Mouse (Mus musculus) embryonic stem cell, embryonic (primary cell): ENCODE results near the gene Plk5.

Source experiments
- CTCF ChIA-PET, 4 experiments: fragments of 300-600 bp in 2 of 4; fragments of 350-600 bp in 2 of 4; sonication (Branson Sonifier 250); formaldehyde crosslinking; loops; one replicate each; lab custom pipeline; 2022; ENCODE audit warnings: inconsistent platforms in 2 of 4; lab: Charles Lee
- POLR2A ChIA-PET, 4 experiments: fragments of 300-600 bp in 2 of 4; fragments of 350-600 bp in 2 of 4; sonication (Branson Sonifier 250); formaldehyde crosslinking; loops; one replicate each; lab custom pipeline; 2022; ENCODE audit warnings: antibody characterized with exemption in 4 of 4, inconsistent platforms in 1 of 4; lab: Charles Lee

Plk5 gene

DNA sequence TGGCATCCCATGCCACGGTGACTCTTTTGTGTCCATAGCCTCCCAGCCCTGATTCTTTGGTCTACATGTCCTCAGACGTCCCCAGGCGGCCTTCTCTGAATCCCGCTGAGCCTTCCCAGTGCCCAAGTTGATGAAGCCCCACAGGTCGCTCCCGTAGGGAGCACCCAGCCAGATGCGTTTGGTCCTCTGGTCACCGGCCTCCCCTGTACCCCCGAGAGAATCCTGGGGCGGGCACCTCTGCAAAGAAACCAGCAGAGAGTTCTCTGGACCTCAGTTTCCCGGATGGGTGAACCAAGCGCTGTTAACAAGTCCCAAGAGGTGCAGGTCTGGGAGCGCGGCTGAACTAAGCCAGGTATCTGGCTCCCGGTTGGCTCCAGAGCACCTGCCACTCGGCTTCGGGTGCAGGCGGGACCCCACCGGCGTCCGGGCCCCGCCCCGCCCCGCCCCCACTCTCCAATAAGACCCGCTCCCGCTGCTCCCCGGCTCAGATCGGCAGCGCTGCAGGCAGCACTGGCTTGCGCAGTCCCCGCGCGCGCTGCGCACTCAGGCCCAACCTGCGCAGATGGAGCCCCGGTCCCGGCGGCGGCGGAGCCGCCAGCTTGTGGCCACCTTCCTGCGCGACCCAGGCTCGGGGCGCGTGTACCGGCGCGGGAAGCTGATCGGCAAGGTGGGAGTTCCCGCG, at the start of gene Plk5:
Plk5 (plus strand) TSS at position 459 of the 682 bp plus-strand sequence.
- CTCF ChIA-PET: interaction anchor here in 3 of 4 experiments (0.6 to 2.0 kb wide), 6 partner anchors 7 to 343 kb away, joined by 5 to 6 read pairs (median 6); no protein-coding TSS in a partner anchor
- POLR2A ChIA-PET: interaction anchor here (0.6 to 3.1 kb wide), 23 partner anchors 12 to 372 kb away, joined by 3 to 13 read pairs (median 4); partner anchors contain the start of genes Rps15 (in 2 of the 4), Mum1 (in 1 of the 4), Pcsk4 (in 1 of the 4) and Reep6 (in 1 of the 4)

- CTCF ChIA-PET: interaction anchor here in 3 of 4 experiments (0.5 to 2.9 kb wide), 9 partner anchors 15 to 570 kb away, joined by 3 to 10 read pairs (median 4); partner anchors contain the start of gene Apc2 (in 1 of the 3)
- POLR2A ChIA-PET: interaction anchor here in 3 of 4 experiments (0.6 to 10.1 kb wide), 16 partner anchors 12 to 324 kb away, joined by 3 to 143 read pairs (median 4); partner anchors contain the start of genes Apc2 (in 2 of the 3), Pcsk4 (in 2 of the 3), Reep6 (in 2 of the 3) and Rps15 (in 2 of the 3)
These were observed 44.7 kb upstream of the Plk5 start for GRCm38 (mm10) chr10:80311560-80311959.

- CTCF ChIA-PET: interaction anchor here in 3 of 4 experiments (0.6 to 2.9 kb wide), 15 partner anchors 16 to 193 kb away, joined by 3 to 10 read pairs (median 3); partner anchors contain the start of genes Apc2 (in 2 of the 3), Pcsk4 (in 1 of the 3) and Reep6 (in 1 of the 3)
- POLR2A ChIA-PET: interaction anchor here in 3 of 4 experiments (0.5 to 10.1 kb wide), 36 partner anchors 8 to 605 kb away, joined by 3 to 143 read pairs (median 4); partner anchors contain the start of genes Rps15 (in 3 of the 3), Apc2 (in 2 of the 3), Dazap1 (in 2 of the 3) and Pcsk4 (in 2 of the 3)
These were observed 43.4 kb upstream of the Plk5 start for GRCm38 (mm10) chr10:80312586-80313504.

DNA sequence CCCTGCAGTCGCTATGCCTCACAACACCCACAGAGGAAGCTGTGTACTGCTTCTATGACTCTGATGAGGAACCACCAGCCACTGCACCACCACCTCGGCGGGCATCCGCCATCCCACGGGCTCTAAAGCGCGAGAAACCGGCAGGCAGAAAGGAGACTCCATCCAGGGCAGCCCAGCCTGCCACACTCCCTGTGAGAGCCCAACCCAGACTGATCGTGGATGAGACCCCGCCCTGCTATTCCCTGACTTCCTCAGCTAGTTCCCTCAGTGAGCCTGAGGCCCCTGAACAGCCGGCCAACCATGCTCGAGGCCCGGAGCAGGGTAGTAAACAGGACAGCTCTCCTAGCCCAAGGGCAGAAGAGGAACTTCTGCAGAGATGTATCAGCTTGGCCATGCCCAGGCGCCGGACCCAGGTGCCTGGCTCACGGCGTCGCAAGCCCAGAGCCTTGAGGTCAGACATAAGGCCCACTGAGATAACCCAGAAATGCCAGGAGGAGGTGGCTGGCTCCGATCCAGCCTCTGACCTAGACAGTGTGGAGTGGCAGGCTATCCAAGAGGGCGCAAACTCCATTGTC, 42.5 kb upstream of the Plk5 start:
- ChIA-PET POLR2A (interaction anchor here (0.6 to 10.1 kb wide), 22 partner anchors 9 to 146 kb away, joined by 3 to 143 read pairs (median 4); partner anchors contain the start of genes Rps15 (in 3 of the 4), Apc2 (in 2 of the 4), Pcsk4 (in 2 of the 4) and Reep6 (in 2 of the 4)), CTCF (interaction anchor here (0.5 to 2.9 kb wide), 12 partner anchors 10 to 173 kb away, joined by 3 to 10 read pairs (median 4); partner anchors contain the start of genes Apc2 (in 2 of the 4), Pcsk4 (in 1 of the 4) and Reep6 (in 1 of the 4))

- ChIA-PET CTCF (interaction anchor here in 3 of 4 experiments (0.6 to 1.9 kb wide), 5 partner anchors 26 to 708 kb away, joined by 3 to 8 read pairs (median 4); no protein-coding TSS in a partner anchor), POLR2A (interaction anchor here in 3 of 4 experiments (0.7 to 10.1 kb wide), 22 partner anchors 8 to 362 kb away, joined by 3 to 143 read pairs (median 4); partner anchors contain the start of genes Pcsk4 (in 3 of the 3), Reep6 (in 3 of the 3), Rps15 (in 3 of the 3) and Apc2 (in 2 of the 3))
These were observed 41.7 kb upstream of the Plk5 start for GRCm38 (mm10) chr10:80314494-80315001.

GRCm38 (mm10) chr10:80315315-80315714, 40.9 kb upstream of the Plk5 start:
- CTCF ChIA-PET: interaction anchor here in 2 of 4 experiments (0.6 to 1.7 kb wide), 5 partner anchors 25 to 209 kb away, joined by 3 to 4 read pairs (median 3); no protein-coding TSS in a partner anchor
- POLR2A ChIA-PET: interaction anchor here in 3 of 4 experiments (0.7 to 10.1 kb wide), 19 partner anchors 9 to 361 kb away, joined by 3 to 143 read pairs (median 4); partner anchors contain the start of genes Pcsk4 (in 3 of the 3), Reep6 (in 3 of the 3), Rps15 (in 3 of the 3) and Apc2 (in 2 of the 3)

DNA sequence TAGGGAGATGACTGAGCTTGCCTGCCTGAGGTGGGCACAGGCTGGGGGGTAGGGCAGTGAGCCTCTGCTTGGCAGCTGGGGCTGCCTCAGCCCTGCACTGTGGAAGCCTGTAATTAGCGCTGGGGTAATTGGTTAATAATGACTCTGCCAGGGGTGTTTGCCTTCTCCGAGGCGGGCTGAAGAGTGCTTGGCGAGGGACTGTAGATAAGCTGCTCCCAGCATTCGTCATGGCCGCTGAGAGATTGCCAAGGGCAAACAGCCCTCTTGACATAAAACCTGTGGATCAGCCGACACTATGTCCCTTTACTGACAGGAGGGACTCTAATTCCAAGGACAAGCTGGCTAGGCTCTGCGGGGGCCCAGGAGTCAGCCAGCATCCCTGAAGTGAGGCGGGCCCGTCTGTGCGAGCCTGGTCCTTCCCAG, 39.9 kb upstream of the Plk5 start:
- ChIA-PET POLR2A (interaction anchor here in 2 of 4 experiments (0.6 to 10.1 kb wide), 13 partner anchors 8 to 148 kb away, joined by 3 to 143 read pairs (median 4); partner anchors contain the start of genes Apc2 (in 2 of the 2), Pcsk4 (in 2 of the 2), Reep6 (in 2 of the 2) and Rps15 (in 2 of the 2)), CTCF (interaction anchor here in 2 of 4 experiments (0.6 to 1.7 kb wide), 6 partner anchors 8 to 112 kb away, joined by 3 to 5 read pairs (median 3); partner anchors contain the start of genes Pcsk4 (in 1 of the 2), Reep6 (in 1 of the 2) and Rps15 (in 1 of the 2))

- CTCF ChIA-PET: interaction anchor here in 1 of 4 experiments (0.6 to 1.5 kb wide), 3 partner anchors 13 to 111 kb away, joined by 3 read pairs; partner anchors contain the start of genes Pcsk4, Reep6 and Rps15
- POLR2A ChIA-PET: interaction anchor here in 2 of 4 experiments (0.9 to 10.1 kb wide), 11 partner anchors 9 to 358 kb away, joined by 3 to 143 read pairs (median 4); partner anchors contain the start of genes Apc2 (in 2 of the 2), Pcsk4 (in 2 of the 2), Reep6 (in 2 of the 2) and Rps15 (in 2 of the 2)
These were observed 39.2 kb upstream of the Plk5 start for GRCm38 (mm10) chr10:80317011-80317410.

GRCm38 (mm10) chr10:80320340-80320760, 35.9 kb upstream of the Plk5 start, which contains the start of gene 2310011J03Rik:
2310011J03Rik (minus strand) TSS chr10:80320537.
- ChIA-PET CTCF (interaction anchor here in 1 of 4 experiments (0.7 kb wide), 1 partner anchor 122 kb away, joined by 3 read pairs; no protein-coding TSS in a partner anchor), POLR2A (interaction anchor here in 1 of 4 experiments (1.2 to 1.5 kb wide), 4 partner anchors 7 to 59 kb away, joined by 3 to 10 read pairs (median 4); partner anchors contain the start of genes Dazap1, Pcsk4 and Reep6)

GRCm38 (mm10) chr10:80321014-80321669, 35.1 kb upstream of the Plk5 start:
- ChIA-PET POLR2A (interaction anchor here in 3 of 4 experiments (0.6 to 1.5 kb wide), 8 partner anchors 8 to 540 kb away, joined by 3 to 10 read pairs (median 4); partner anchors contain the start of genes Adamtsl5 (in 1 of the 3), Dazap1 (in 1 of the 3), Pcsk4 (in 1 of the 3) and Reep6 (in 1 of the 3)), CTCF (interaction anchor here in 2 of 4 experiments (0.5 to 0.6 kb wide), 2 partner anchors 22 to 407 kb away, joined by 3 read pairs; no protein-coding TSS in a partner anchor)

DNA sequence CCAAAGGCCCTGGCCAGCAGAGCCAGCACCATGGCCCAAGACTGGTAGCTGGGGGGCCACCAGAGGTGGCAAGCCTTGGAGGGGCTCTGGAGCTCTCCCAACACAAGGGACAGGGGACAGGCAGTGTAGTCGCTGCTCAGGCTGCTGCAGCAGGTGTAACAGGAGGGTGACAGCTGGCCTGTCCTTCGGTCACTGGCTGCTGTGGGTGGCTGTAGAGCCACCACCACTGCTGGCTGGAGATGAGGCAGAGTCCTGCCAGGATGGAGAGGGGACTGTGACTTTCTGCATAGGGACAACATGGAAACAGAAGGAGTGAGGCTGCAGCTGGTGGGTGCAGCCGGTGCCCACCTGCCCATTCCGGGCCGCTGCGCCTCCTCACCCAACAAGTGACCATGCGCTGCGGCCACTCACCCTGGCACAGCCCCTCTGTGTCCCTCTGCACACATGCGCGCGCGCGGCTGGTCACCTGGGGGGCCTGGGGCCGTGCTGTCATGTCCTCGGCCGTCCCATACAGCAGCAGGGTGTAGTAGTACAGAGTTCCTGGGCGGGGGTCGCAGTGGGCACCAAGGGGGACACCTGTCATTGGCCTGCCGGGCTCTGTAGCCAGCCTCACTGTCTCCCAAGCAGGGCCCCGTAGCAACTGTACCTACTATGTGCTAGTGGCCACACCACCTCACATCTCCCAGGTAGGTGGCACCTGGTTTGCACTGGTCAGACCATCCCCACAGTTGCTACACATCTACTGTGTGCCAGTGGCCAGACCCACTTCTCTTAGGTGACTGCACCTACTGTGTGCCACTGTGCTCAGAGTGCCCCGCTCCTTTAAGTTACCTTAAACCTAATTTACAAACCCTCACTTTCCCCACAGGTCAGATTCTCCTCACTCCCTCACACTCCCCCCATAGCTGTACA, 34.3 kb upstream of the Plk5 start:
- ChIA-PET POLR2A (interaction anchor here in 3 of 4 experiments (0.5 to 1.9 kb wide), 9 partner anchors 8 to 131 kb away, joined by 3 to 10 read pairs (median 4); partner anchors contain the start of genes Adamtsl5 (in 1 of the 3), Dazap1 (in 1 of the 3), Pcsk4 (in 1 of the 3) and Reep6 (in 1 of the 3)), CTCF (interaction anchor here in 1 of 4 experiments (0.6 kb wide), 1 partner anchor 408 kb away, joined by 3 read pairs; no protein-coding TSS in a partner anchor)

DNA sequence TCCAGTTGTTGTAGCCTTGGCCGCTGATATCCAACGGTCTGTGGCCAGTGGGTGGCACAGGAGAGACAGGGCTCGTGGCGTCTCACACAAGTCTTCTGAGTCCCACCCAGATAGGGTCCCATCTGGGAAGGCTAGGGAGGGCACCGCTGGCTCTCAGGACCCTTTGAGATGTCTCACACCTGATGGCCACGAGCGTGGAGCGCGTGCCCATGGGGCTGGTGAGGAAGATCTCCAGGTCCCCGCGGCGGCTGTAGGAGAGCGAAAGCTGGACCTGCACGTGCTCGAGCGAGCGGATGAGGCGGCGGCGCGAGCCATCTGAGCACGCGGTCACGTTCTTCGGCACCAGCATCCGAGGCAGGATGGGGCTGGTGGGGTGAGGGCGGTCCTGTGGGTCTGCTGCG, 33.4 kb upstream of the Plk5 start:
- POLR2A ChIA-PET: interaction anchor here in 2 of 4 experiments (1.4 to 2.0 kb wide), 4 partner anchors 11 to 31 kb away, joined by 5 to 16 read pairs (median 6); partner anchors contain the start of gene Rps15 (in 2 of the 2)
- CTCF ChIA-PET: no interaction called here
